Mouse (Mus musculus): ENCODE measurements around the gene Bcat2. TPM values are rescaled to one million over a fixed set of nuclear protein-coding genes. Genes with fewer than 3 reads are reported as not detected.

Bcat2 gene
- total and polyA plus RNA-seq, 3 experiments, result 13.5 to 65.6 (median 30.9) TPM

GRCm38 (mm10) chr7:45567780-45568516 lies 2.0 kb upstream of the Bcat2 start:
- Histone ChIP-seq H3K9me3 (replicated peaks; ENCODE audit: low read length) (no peaks in the 10 kb centered on the region), H3K4me1 (ENCODE audit: control insufficient read depth in 1 of 2, insufficient read depth in 2 of 2) (peaks cover 8 to 38% of the 10 kb centered on the region in 2 experiments), H3K27me3 (replicated peaks) (no peaks in the 10 kb centered on the region), H3K4me2 (ENCODE audit: insufficient read depth, low read depth, poor library complexity, severe bottlenecking) (peak overlapping the region; percentile 74), H3K27ac (ENCODE audit: insufficient read depth, low read depth) (no peak overlapping the region), H3K79me2 (replicated peaks; ENCODE audit: control insufficient read depth, extremely low read depth, insufficient read depth, poor library complexity, severe bottlenecking) (no peaks in the 10 kb centered on the region), H3K4me3 (replicated peaks in 1 of 3; ENCODE audit: low read depth in 2 of 3, low read length in 2 of 3, poor library complexity in 1 of 3) (peak overlapping the region in 2 of 3 experiments; percentile 37 to 44), H3K36me3 (replicated peaks in 1 of 2; ENCODE audit: control insufficient read depth in 1 of 2, insufficient read depth in 1 of 2, low read length in 1 of 2) (peaks cover 0 to 3% of the 10 kb centered on the region in 2 experiments), H3K9ac (ENCODE audit: insufficient read depth, low read depth) (peak overlapping the region; percentile 63; the same call in 1 of the 2 replicates)
- peak; percentile 89 for DNase-seq (ENCODE audit: extremely low read depth)
- TF ChIP-seq TBP (conservative IDR thresholded peaks at IDR 0.05; ENCODE audit: low read depth, low read length) (no peak), ETS1 (conservative IDR thresholded peaks at IDR 0.05; ENCODE audit: low read depth, low read length) (0 out of 2 replicates have a peak, but pooled peaks have one; percentile 26), MAZ (IDR thresholded peaks at IDR 0.05; ENCODE audit: low read depth, low read length) (peak; percentile 64; the same call in 1 of the 2 replicates), BHLHE40 (IDR thresholded peaks at IDR 0.05; ENCODE audit: low read depth, low read length) (0 out of 2 replicates have a peak, but pooled peaks have one; percentile 5), RAD21 (IDR thresholded peaks at IDR 0.05; ENCODE audit: low read depth, low read length) (no peak), MAX (IDR thresholded peaks at IDR 0.05; ENCODE audit: low read length) (0 out of 2 replicates have a peak, but pooled peaks have one; percentile 47), MEF2A (IDR thresholded peaks at IDR 0.05; ENCODE audit: borderline replicate concordance, low read depth, low read length) (no peak), SMC3 (IDR thresholded peaks at IDR 0.05; ENCODE audit: low read depth, low read length) (no peak), PAX5 (IDR thresholded peaks at IDR 0.05; ENCODE audit: low read length) (no peak), ZKSCAN1 (IDR thresholded peaks at IDR 0.05; ENCODE audit: borderline replicate concordance, low read depth, low read length) (no peak), IRF4 (IDR thresholded peaks at IDR 0.05; ENCODE audit: low read depth, low read length) (no peak), NRF1 (IDR thresholded peaks at IDR 0.05; ENCODE audit: low read depth, low read length) (no peak), MYC (IDR thresholded peaks at IDR 0.05; ENCODE audit: low read depth, low read length) (no peak; the same call in 1 of the 2 replicates), POLR2AphosphoS2 (IDR thresholded peaks at IDR 0.05; ENCODE audit: low read depth, low read length) (no peak), ELF1 (IDR thresholded peaks at IDR 0.05; ENCODE audit: low read depth, low read length) (0 out of 2 replicates have a peak, but pooled peaks have one; percentile 44), ZMIZ1 (IDR thresholded peaks at IDR 0.05; ENCODE audit: low read depth, low read length) (peak; percentile 22; the same call in 1 of the 2 replicates), MAFK (IDR thresholded peaks at IDR 0.05; ENCODE audit: insufficient replicate concordance, low read length) (no peak), CHD2 (IDR thresholded peaks at IDR 0.05; ENCODE audit: low read length) (peak; percentile 82), KAT2A (IDR thresholded peaks at IDR 0.05; ENCODE audit: insufficient replicate concordance, low read length) (no peak), ZC3H11A (IDR thresholded peaks at IDR 0.05; ENCODE audit: low read depth, low read length) (no peak), RCOR1 (conservative IDR thresholded peaks at IDR 0.05; ENCODE audit: low read depth, low read length) (no peak), JUN (IDR thresholded peaks at IDR 0.05; ENCODE audit: insufficient read depth, low read depth, low read length) (no peak), USF1 (IDR thresholded peaks at IDR 0.05; ENCODE audit: low read depth, low read length) (no peak), UBTF (IDR thresholded peaks at IDR 0.05; ENCODE audit: low read depth, low read length) (no peak), EP300 (IDR thresholded peaks at IDR 0.05; ENCODE audit: low read length) (no peak), MXI1 (IDR thresholded peaks at IDR 0.05; ENCODE audit: low read depth, low read length) (peak; percentile 76), CTCF (conservative IDR thresholded peaks at IDR 0.05 in 1 of 2, IDR thresholded peaks at IDR 0.05 in 1 of 2; ENCODE audit: low read depth in 2 of 2, low read length in 2 of 2) (no peak), POLR2A (IDR thresholded peaks at IDR 0.05; ENCODE audit: low read depth, low read length) (0 out of 2 replicates have a peak, but pooled peaks have one; percentile 10), CHD1 (IDR thresholded peaks at IDR 0.05; ENCODE audit: low read depth, low read length) (no peak), HCFC1 (IDR thresholded peaks at IDR 0.05; ENCODE audit: low read depth, low read length) (peak; percentile 48), SIN3A (IDR thresholded peaks at IDR 0.05; ENCODE audit: low read length) (0 out of 2 replicates have a peak, but pooled peaks have one; percentile 47), E2F4 (IDR thresholded peaks at IDR 0.05; ENCODE audit: insufficient replicate concordance, low read depth, low read length) (no peak), ZNF384 (IDR thresholded peaks at IDR 0.05; ENCODE audit: low read depth, low read length) (no peak), JUND (conservative IDR thresholded peaks at IDR 0.05; ENCODE audit: low read depth, low read length) (no peak), NELFE (IDR thresholded peaks at IDR 0.05; ENCODE audit: low read depth, low read length) (peak; percentile 30; the same call in 1 of the 2 replicates), USF2 (conservative IDR thresholded peaks at IDR 0.05; ENCODE audit: low read depth, low read length) (no peak), TCF12 (IDR thresholded peaks at IDR 0.05; ENCODE audit: low read depth, low read length) (no peak), GABPA (IDR thresholded peaks at IDR 0.05; ENCODE audit: insufficient replicate concordance, low read depth, low read length) (no peak)
- in situ Hi-C loops (cut with MboI; ENCODE audit: low pct_ligation_motif_present, low pct_unique_long_range_greater_than_20kb, low sequenced_read_pairs) (no loop called here), dilution Hi-C loops (cut with MboI; ENCODE audit: extremely low pct_ligation_motif_present, extremely low pct_unique_long_range_greater_than_20kb, low sequenced_read_pairs) (no loop called here)
